Mouse (Mus musculus): ENCODE data around the gene Nudcd2. TPM values are rescaled to one million over a fixed set of nuclear protein-coding genes. Genes with fewer than 3 reads are reported as not detected.

Nudcd2 gene
- 107 and 108 TPM in 2 replicates for polyA plus RNA-seq (2015; fragmentation: Nextera tagmentation; extraction: Ambion mirVana)

DNA sequence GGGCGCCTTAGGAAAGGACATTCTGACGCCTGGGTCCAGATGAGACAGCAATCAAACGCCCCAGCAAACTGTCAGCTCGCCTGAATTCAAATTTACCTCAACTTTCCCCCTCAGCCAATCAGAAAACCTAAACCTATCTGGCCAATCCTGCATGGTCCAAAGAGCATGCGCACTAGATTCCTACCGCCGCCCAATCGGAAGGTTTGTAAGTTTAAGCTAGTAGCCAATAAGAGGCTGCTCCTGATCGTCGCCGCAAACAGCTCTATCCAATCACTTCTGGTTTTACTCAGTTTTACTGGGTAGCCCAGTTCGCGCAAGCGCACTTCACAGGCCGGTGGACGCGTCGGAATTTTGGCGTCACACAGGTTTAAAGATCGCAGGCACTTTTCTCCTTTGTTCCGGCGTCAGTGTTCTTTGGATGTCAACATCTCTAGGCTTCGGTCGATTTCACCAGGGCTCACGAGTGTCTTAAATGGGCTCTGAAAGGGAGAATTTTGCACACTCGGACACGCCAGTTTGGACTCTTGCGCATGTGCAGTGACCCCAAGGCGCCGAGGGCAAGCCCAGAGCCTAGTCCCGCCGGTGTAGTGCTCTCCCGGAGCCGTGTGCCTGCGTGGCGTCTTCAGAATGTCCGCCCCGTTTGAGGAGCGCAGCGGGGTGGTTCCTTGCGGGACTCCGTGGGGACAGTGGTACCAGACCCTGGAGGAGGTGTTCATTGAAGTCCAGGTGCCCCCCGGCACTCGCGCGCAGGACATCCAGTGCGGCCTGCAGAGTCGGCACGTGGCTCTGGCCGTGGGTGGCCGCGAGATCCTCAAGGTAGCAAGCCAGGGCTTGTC lies at the start of gene Nudcd2, which contains the start of gene Hmmr:
Gene Nudcd2, plus strand, starts transcription at position 329 of the 836 bp plus-strand sequence.
Gene Hmmr, minus strand, starts transcription at position 84 of the 836 bp plus-strand sequence.

GRCm38 (mm10) chr11:40695103-40695502 lies 38.4 kb upstream of the Nudcd2 start, which contains the start of gene Mat2b:
Gene Mat2b, minus strand, starts transcription at chr11:40695203.

GRCm38 (mm10) chr11:40755109-40755627 lies 21.7 kb downstream of the Nudcd2 start, which contains the start of gene Ccng1:
Gene Ccng1, minus strand, starts transcription at chr11:40755311.

Other genes starting within 250 kb of the Nudcd2 start
- gene Mat2b, start 38.5 kb upstream of the Nudcd2 start, polyA plus RNA-seq (2015; fragmentation: Nextera tagmentation; extraction: Ambion mirVana) = 114 and 141 TPM in 2 replicates
- 10.9 and 12.3 TPM in 2 replicates for gene Hmmr, start 245 bp upstream of the Nudcd2 start, polyA plus RNA-seq (2015; fragmentation: Nextera tagmentation; extraction: Ambion mirVana)
- gene Ccng1, start 21.6 kb downstream of the Nudcd2 start, polyA plus RNA-seq (2015; fragmentation: Nextera tagmentation; extraction: Ambion mirVana) = 50.9 and 56.1 TPM in 2 replicates